Mouse (Mus musculus): ENCODE data around the gene Preb. TPM values are rescaled to one million over a fixed set of nuclear protein-coding genes. Genes with fewer than 3 reads are reported as not detected.

Preb gene
- polyA plus RNA-seq, 1 experiment from 2014 or later = 111 TPM

- 83% methylated on average over 4 of the region's 4 CpGs for WGBS
Measured at GRCm38 (mm10) chr5:30931378-30931777, 28.8 kb downstream of the Preb start.

DNA sequence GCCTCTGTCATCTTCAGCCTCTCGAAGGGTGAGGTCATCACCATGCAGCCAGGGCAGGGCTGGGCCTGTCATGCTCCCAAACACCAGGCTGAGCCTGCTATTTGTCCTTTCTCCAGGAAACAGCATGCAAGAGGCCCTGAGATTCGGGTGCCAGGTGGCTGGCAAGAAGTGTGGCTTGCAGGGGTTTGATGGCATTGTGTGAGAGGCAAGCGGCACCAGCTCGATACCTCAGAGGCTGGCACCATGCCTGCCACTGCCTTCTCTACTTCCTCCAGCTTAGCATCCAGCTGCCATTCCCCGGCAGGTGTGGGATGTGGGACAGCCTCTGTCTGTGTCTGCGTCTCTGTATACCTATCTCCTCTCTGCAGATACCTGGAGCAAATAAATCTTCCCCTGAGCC lies 29.3 kb downstream of the Preb start:
- 85% methylated on average over 6 of the region's 6 CpGs for WGBS
- no peaks in the 10 kb centered on the region for H3K36me3 ChIP-seq (ENCODE audit: control insufficient read depth, insufficient read depth, low read length)
- no peak for ATAC-seq (replicated peaks; ENCODE audit: low FRiP score)
- no peak overlapping the region for H3K27ac ChIP-seq (ENCODE audit: low read depth, low read length)
- no peak for DNase-seq (ENCODE audit: low spot score)
- H3K9ac ChIP-seq (ENCODE audit: low read depth, low read length) = no peak overlapping the region
- H3K27me3 ChIP-seq (replicated peaks; ENCODE audit: control insufficient read depth, insufficient read depth, low read length) = no peaks in the 10 kb centered on the region
- no peaks in the 10 kb centered on the region for H3K9me3 ChIP-seq (ENCODE audit: control insufficient read depth, low read length)
- H3K4me1 ChIP-seq (replicated peaks; ENCODE audit: control insufficient read depth, insufficient read depth, low read length) = no peaks in the 10 kb centered on the region
- H3K4me3 ChIP-seq (ENCODE audit: low read depth, low read length) = no peak overlapping the region
- H3K4me2 ChIP-seq = no peak overlapping the region

More at GRCm38 (mm10) chr5:30931378-30931777, 28.8 kb downstream of the Preb start:
- no peak overlapping the region for H3K4me2 ChIP-seq
- no peak for DNase-seq (ENCODE audit: low spot score)
- no peak overlapping the region for H3K27ac ChIP-seq (ENCODE audit: low read depth, low read length)
- no peaks in the 10 kb centered on the region for H3K9me3 ChIP-seq (ENCODE audit: control insufficient read depth, low read length)
- no peak overlapping the region for H3K4me3 ChIP-seq (ENCODE audit: low read depth, low read length)
- no peak for ATAC-seq (replicated peaks; ENCODE audit: low FRiP score)
- no peaks in the 10 kb centered on the region for H3K4me1 ChIP-seq (replicated peaks; ENCODE audit: control insufficient read depth, insufficient read depth, low read length)
- no peak overlapping the region for H3K9ac ChIP-seq (ENCODE audit: low read depth, low read length)
- no peaks in the 10 kb centered on the region for H3K27me3 ChIP-seq (replicated peaks; ENCODE audit: control insufficient read depth, insufficient read depth, low read length)
- H3K36me3 ChIP-seq (ENCODE audit: control insufficient read depth, insufficient read depth, low read length) = no peaks in the 10 kb centered on the region

DNA sequence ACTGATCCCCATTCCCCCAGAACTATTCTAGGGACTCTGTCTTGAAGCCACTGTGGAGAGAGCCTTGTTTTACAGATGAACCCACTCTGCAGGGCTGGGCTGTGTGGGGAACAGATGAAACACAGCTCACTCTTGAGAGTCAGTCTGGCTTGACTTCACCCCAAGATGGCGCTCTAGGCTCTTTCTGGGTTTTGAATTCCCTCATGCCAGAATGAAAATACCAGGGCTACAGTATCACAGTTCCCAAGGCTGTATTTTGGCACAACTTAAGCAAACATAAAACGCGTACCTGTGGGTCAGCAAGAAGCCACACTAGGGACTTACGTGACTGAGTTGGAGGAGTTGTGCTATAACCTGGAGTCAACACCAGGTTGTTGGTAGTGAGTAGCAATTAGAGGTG lies 30.0 kb downstream of the Preb start:
- no peaks in the 10 kb centered on the region for H3K36me3 ChIP-seq (ENCODE audit: control insufficient read depth, insufficient read depth, low read length)
- no peak overlapping the region for H3K4me3 ChIP-seq (ENCODE audit: low read depth, low read length)
- WGBS = 58% methylated on average over 4 of the region's 4 CpGs
- no peak overlapping the region for H3K9ac ChIP-seq (ENCODE audit: low read depth, low read length)
- H3K4me2 ChIP-seq = no peak overlapping the region
- no peaks in the 10 kb centered on the region for H3K4me1 ChIP-seq (replicated peaks; ENCODE audit: control insufficient read depth, insufficient read depth, low read length)
- DNase-seq (ENCODE audit: low spot score) (no peak), ATAC-seq (replicated peaks; ENCODE audit: low FRiP score) (no peak)
- H3K9me3 ChIP-seq (ENCODE audit: control insufficient read depth, low read length) = no peaks in the 10 kb centered on the region
- H3K27ac ChIP-seq (ENCODE audit: low read depth, low read length) = no peak overlapping the region
- H3K27me3 ChIP-seq (replicated peaks; ENCODE audit: control insufficient read depth, insufficient read depth, low read length) = no peaks in the 10 kb centered on the region

DNA sequence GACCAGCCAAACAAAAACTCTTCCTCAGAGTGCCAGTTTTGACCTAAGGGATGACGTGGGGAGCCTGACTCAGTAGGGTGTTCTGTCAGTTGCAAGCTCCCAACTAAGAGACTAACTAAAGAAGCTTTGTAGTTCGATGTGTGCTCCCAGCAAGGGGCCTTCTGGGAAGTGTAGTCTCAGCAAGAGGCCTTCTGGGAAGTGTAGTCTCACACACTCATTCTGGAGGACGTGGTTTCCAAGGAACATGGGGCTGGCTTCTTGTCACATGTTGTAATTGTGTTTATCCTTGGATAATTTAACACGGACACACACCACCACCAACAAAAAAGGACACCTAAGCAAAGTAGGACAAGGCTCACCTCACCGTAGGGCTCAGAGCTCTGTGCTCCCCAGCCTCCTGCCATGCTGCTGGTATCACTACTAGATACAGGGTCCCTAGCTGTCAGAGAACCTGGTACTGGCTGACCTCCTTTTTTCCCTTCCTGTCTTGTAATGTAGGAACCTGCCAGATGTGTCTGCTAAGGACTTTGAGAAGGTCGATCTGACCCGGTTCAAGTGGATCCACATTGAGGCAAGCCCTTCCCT lies 32.1 kb downstream of the Preb start:
- Histone ChIP-seq H3K4me2 (0 out of 2 replicates have a peak overlapping the region, but pooled peaks have one; percentile 28), H3K9me3 (ENCODE audit: control insufficient read depth, low read length) (no peaks in the 10 kb centered on the region), H3K27ac (ENCODE audit: low read depth, low read length) (no peak overlapping the region), H3K27me3 (replicated peaks; ENCODE audit: control insufficient read depth, insufficient read depth, low read length) (no peaks in the 10 kb centered on the region), H3K9ac (ENCODE audit: low read depth, low read length) (no peak overlapping the region), H3K4me1 (replicated peaks; ENCODE audit: control insufficient read depth, insufficient read depth, low read length) (no peaks in the 10 kb centered on the region), H3K36me3 (ENCODE audit: control insufficient read depth, insufficient read depth, low read length) (no peaks in the 10 kb centered on the region), H3K4me3 (ENCODE audit: low read depth, low read length) (no peak overlapping the region)
- WGBS = 45% methylated on average over 7 of the region's 7 CpGs
- peak; percentile 47 for ATAC-seq (replicated peaks; ENCODE audit: low FRiP score)
- no peak for DNase-seq (ENCODE audit: low spot score)

DNA sequence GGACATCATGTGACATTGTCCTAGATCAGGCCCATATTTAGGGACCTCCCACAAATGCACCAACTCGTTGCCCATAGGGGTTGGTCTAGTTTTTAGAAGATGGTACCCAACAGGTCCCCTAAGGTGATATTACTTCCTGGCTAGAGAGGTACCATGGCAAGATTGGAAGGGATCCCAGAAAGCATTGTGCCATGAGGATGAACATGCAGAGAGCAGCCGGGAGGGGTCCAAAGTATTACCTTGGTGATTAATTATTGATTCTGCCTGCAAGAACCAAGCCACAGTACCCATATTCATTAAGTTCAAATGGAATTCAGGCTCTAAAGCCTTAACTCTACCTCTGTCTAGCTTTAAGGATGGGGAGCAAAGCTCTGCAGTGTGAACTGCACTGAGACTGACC lies 34.1 kb downstream of the Preb start:
- H3K36me3 ChIP-seq (ENCODE audit: control insufficient read depth, insufficient read depth, low read length) = no peaks in the 10 kb centered on the region
- H3K27ac ChIP-seq (ENCODE audit: low read depth, low read length) = no peak overlapping the region
- H3K4me3 ChIP-seq (ENCODE audit: low read depth, low read length) = no peak overlapping the region
- no peaks in the 10 kb centered on the region for H3K9me3 ChIP-seq (ENCODE audit: control insufficient read depth, low read length)
- 74% methylated on average over 2 of the region's 2 CpGs for WGBS
- no peak overlapping the region for H3K9ac ChIP-seq (ENCODE audit: low read depth, low read length)
- H3K4me2 ChIP-seq = no peak overlapping the region
- no peak for DNase-seq (ENCODE audit: low spot score)
- peaks cover 11% of the 10 kb centered on the region for H3K4me1 ChIP-seq (replicated peaks; ENCODE audit: control insufficient read depth, insufficient read depth, low read length)
- ATAC-seq (replicated peaks; ENCODE audit: low FRiP score) = no peak
- no peaks in the 10 kb centered on the region for H3K27me3 ChIP-seq (replicated peaks; ENCODE audit: control insufficient read depth, insufficient read depth, low read length)

DNA sequence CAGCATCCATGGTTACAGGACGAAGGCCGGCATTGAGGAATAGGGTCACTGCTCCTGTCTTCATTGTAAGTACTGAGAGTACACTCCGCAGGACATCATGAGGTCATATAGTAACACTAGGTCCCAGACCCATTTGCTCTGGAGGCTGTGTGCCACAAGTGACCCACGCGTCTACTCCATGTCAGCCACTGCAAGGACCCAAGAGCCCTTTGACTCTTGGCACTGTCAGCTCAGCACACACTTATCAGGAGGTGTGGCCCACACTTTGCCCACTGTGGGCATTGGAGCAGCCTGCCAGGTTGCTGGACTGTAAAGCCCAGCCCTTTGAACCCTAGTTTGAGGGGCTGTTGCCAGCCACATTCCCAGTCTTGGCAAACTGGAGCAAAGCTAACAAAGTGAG lies 34.9 kb downstream of the Preb start:
- ATAC-seq (replicated peaks; ENCODE audit: low FRiP score) (no peak), DNase-seq (ENCODE audit: low spot score) (no peak)
- Histone ChIP-seq H3K9me3 (ENCODE audit: control insufficient read depth, low read length) (no peaks in the 10 kb centered on the region), H3K36me3 (ENCODE audit: control insufficient read depth, insufficient read depth, low read length) (0 out of 2 replicates have a peak, but pooled peaks cover 3% of the 10 kb centered on the region), H3K9ac (ENCODE audit: low read depth, low read length) (no peak overlapping the region), H3K27me3 (replicated peaks; ENCODE audit: control insufficient read depth, insufficient read depth, low read length) (no peaks in the 10 kb centered on the region), H3K4me3 (ENCODE audit: low read depth, low read length) (no peak overlapping the region), H3K4me2 (no peak overlapping the region), H3K27ac (ENCODE audit: low read depth, low read length) (no peak overlapping the region), H3K4me1 (replicated peaks; ENCODE audit: control insufficient read depth, insufficient read depth, low read length) (peaks cover 18% of the 10 kb centered on the region)
- WGBS = 91% methylated on average over 5 of the region's 5 CpGs

DNA sequence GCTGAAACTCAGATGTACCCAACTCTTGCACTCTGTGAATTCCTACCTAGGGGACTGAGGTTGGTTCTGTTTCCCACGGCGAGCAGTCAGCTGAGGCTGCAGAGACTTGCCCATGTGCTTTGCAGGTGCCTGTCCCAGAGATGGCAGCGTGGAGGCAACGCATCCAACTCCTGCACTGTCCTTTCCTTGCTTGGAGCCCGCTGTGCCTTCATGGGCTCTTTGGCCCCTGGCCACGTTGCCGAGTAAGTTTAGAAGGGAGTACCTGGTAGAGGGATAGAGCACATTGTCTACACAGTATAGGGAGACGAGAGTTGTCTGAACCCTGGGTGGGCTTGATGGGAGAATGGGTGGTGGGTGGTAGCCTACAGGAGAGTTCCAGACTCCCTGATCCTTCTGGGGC lies 35.5 kb downstream of the Preb start:
- H3K27me3 ChIP-seq (replicated peaks; ENCODE audit: control insufficient read depth, insufficient read depth, low read length) = no peaks in the 10 kb centered on the region
- H3K4me3 ChIP-seq (ENCODE audit: low read depth, low read length) = no peak overlapping the region
- 0 out of 2 replicates have a peak, but pooled peaks cover 8% of the 10 kb centered on the region for H3K36me3 ChIP-seq (ENCODE audit: control insufficient read depth, insufficient read depth, low read length)
- no peak overlapping the region for H3K27ac ChIP-seq (ENCODE audit: low read depth, low read length)
- DNase-seq (ENCODE audit: low spot score) = no peak
- ATAC-seq (replicated peaks; ENCODE audit: low FRiP score) = no peak
- H3K4me2 ChIP-seq = no peak overlapping the region
- no peak overlapping the region for H3K9ac ChIP-seq (ENCODE audit: low read depth, low read length)
- no peaks in the 10 kb centered on the region for H3K9me3 ChIP-seq (ENCODE audit: control insufficient read depth, low read length)
- peaks cover 18% of the 10 kb centered on the region for H3K4me1 ChIP-seq (replicated peaks; ENCODE audit: control insufficient read depth, insufficient read depth, low read length)
- 85% methylated on average over 8 of the region's 8 CpGs for WGBS

- peaks cover 18% of the 10 kb centered on the region for H3K4me1 ChIP-seq (replicated peaks; ENCODE audit: control insufficient read depth, insufficient read depth, low read length)
- H3K27ac ChIP-seq (ENCODE audit: low read depth, low read length) = no peak overlapping the region
- ATAC-seq (replicated peaks; ENCODE audit: low FRiP score) (no peak), DNase-seq (ENCODE audit: low spot score) (no peak)
- 59% methylated on average over 6 of the region's 6 CpGs for WGBS
- H3K27me3 ChIP-seq (replicated peaks; ENCODE audit: control insufficient read depth, insufficient read depth, low read length) = no peaks in the 10 kb centered on the region
- H3K4me3 ChIP-seq (ENCODE audit: low read depth, low read length) = no peak overlapping the region; the same call in 1 of the 2 replicates
- no peaks in the 10 kb centered on the region for H3K9me3 ChIP-seq (ENCODE audit: control insufficient read depth, low read length)
- no peak overlapping the region; the same call in 1 of the 2 replicates for H3K9ac ChIP-seq (ENCODE audit: low read depth, low read length)
- peak overlapping the region; percentile 98 for H3K4me2 ChIP-seq
- peaks cover 16% of the 10 kb centered on the region for H3K36me3 ChIP-seq (ENCODE audit: control insufficient read depth, insufficient read depth, low read length)
Measured at GRCm38 (mm10) chr5:30923119-30923518, 37.0 kb downstream of the Preb start.

DNA sequence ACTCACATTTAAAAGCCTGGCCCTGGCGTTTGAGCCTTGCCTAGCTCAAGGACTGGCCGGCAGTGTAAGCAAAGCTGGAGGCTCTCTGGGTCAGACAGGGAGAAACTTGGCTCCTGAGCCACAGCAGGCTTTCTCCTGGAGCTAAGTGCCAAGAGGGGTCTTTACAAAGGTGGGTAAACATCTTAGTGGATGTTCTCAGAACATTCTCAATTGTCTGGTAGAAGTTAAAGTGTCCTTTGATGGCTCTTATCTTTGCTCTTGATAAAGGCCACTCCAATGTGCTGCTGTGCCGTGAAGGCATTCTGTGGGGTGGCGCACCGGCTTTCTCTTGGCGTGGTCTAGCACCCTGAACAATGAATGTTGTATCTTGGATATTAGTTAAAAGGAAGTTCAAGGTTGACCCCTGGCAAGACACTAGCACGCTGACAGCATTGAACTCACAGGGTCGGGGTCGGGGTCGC lies 37.5 kb downstream of the Preb start:
- WGBS = 46% methylated on average over 10 of the region's 10 CpGs
- no peaks in the 10 kb centered on the region for H3K9me3 ChIP-seq (ENCODE audit: control insufficient read depth, low read length)
- no peaks in the 10 kb centered on the region for H3K27me3 ChIP-seq (replicated peaks; ENCODE audit: control insufficient read depth, insufficient read depth, low read length)
- H3K4me2 ChIP-seq = peak overlapping the region; percentile 98
- DNase-seq (ENCODE audit: low spot score) (no peak), ATAC-seq (replicated peaks; ENCODE audit: low FRiP score) (no peak)
- H3K36me3 ChIP-seq (ENCODE audit: control insufficient read depth, insufficient read depth, low read length) = peaks cover 19% of the 10 kb centered on the region
- H3K27ac ChIP-seq (ENCODE audit: low read depth, low read length) = no peak overlapping the region; the same call in 1 of the 2 replicates
- H3K4me1 ChIP-seq (replicated peaks; ENCODE audit: control insufficient read depth, insufficient read depth, low read length) = peaks cover 18% of the 10 kb centered on the region
- peak overlapping the region; percentile 61 for H3K9ac ChIP-seq (ENCODE audit: low read depth, low read length)
- H3K4me3 ChIP-seq (ENCODE audit: low read depth, low read length) = peak overlapping the region; percentile 51

Measured in liver, embryonic 11.5 days (tissue).